Mouse (Mus musculus) lung, postnatal 25 days (tissue): ENCODE results near the gene Vwa3b.

Source experiments
- DNase-seq: peaks from one replicate; pipeline ENCODE4 v3.0.0; 2022; ENCODE audit warnings: low spot score

The Vwa3b gene

GRCm38 (mm10) chr1:37124696-37125349 lies 98.4 kb downstream of the Vwa3b start:
- no peak for DNase-seq

- DNase-seq, result no peak
Observed at GRCm38 (mm10) chr1:37130012-37130570, 103.7 kb downstream of the Vwa3b start.

- DNase-seq, result no peak
Observed at GRCm38 (mm10) chr1:37131146-37131545, 104.8 kb downstream of the Vwa3b start.

- no peak for DNase-seq
Observed at GRCm38 (mm10) chr1:37132433-37132832, 106.0 kb downstream of the Vwa3b start.

GRCm38 (mm10) chr1:37145966-37146365 lies 119.6 kb downstream of the Vwa3b start:
- no peak for DNase-seq

GRCm38 (mm10) chr1:37149866-37150265 lies 123.5 kb downstream of the Vwa3b start:
- no peak for DNase-seq

- DNase-seq, result no peak
Observed at GRCm38 (mm10) chr1:37151896-37152295, 125.5 kb downstream of the Vwa3b start.

- DNase-seq, result no peak
Observed at GRCm38 (mm10) chr1:37166066-37166465, 139.7 kb downstream of the Vwa3b start.

- DNase-seq, result no peak
Observed at GRCm38 (mm10) chr1:37167918-37168317, 141.5 kb downstream of the Vwa3b start.

GRCm38 (mm10) chr1:37177874-37178273 lies 151.5 kb downstream of the Vwa3b start:
- DNase-seq, result no peak

- DNase-seq, result no peak
Observed at GRCm38 (mm10) chr1:37179852-37180251, 153.5 kb downstream of the Vwa3b start.

- no peak for DNase-seq
Observed at GRCm38 (mm10) chr1:37187050-37187449, 160.7 kb downstream of the Vwa3b start.

- no peak for DNase-seq
Observed at GRCm38 (mm10) chr1:37194607-37195006, 168.2 kb downstream of the Vwa3b start.

GRCm38 (mm10) chr1:37201406-37201805 lies 175.0 kb downstream of the Vwa3b start:
- no peak for DNase-seq

- no peak for DNase-seq
Observed at GRCm38 (mm10) chr1:37207743-37208142, 181.3 kb downstream of the Vwa3b start.

GRCm38 (mm10) chr1:37212375-37212774 lies 186.0 kb downstream of the Vwa3b start:
- no peak for DNase-seq

- DNase-seq, result no peak
Observed at GRCm38 (mm10) chr1:37214144-37214543, 187.7 kb downstream of the Vwa3b start, which contains the start of gene Cnga3. TSS of gene Cnga3 (plus strand) at chr1:37214434.

GRCm38 (mm10) chr1:37218386-37218785 lies 192.0 kb downstream of the Vwa3b start:
- peak; percentile 8 for DNase-seq

- no peak for DNase-seq
Observed at GRCm38 (mm10) chr1:37219593-37219992, 193.2 kb downstream of the Vwa3b start.

GRCm38 (mm10) chr1:37220134-37220907 lies 193.9 kb downstream of the Vwa3b start:
- no peak for DNase-seq

- no peak for DNase-seq
Observed at GRCm38 (mm10) chr1:37222002-37222401, 195.6 kb downstream of the Vwa3b start.

- DNase-seq, result no peak
Observed at GRCm38 (mm10) chr1:37230404-37230803, 204.0 kb downstream of the Vwa3b start.

- peak; percentile 37 for DNase-seq
Observed at GRCm38 (mm10) chr1:37231295-37231701, 204.9 kb downstream of the Vwa3b start.
